Mouse (Mus musculus): ENCODE results near the gene Gm12184. TPM values are rescaled to one million over a fixed set of nuclear protein-coding genes. Genes with fewer than 3 reads are reported as not detected.
"Not testable (repeated sequence)": the region's sequence is repeated elsewhere in the genome, so short reads cannot be mapped to it uniquely, and the experiment has no call there.

Gene Gm12184
- polyA plus RNA-seq, 1 experiment from 2014 or later, result 5.2 TPM

DNA sequence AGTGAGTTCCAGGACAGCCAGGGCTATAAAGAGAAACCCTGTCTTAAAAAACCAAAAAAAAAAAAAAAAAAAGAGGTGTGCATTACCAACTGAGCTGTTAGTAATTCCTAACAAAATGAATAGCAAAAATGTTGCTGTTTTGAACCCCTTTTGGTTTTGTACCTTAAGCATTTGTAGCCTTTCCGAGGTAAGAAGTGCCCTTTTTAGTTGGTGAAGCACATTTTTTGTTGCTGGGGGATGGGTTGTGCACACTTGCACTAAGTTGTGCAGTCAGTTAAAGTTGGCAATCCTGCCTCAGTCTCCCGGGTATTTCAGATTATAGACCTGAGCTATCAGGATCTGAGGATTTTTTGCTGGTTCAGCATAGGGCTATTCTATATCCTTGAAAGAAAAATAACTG, 21.5 kb downstream of the Gm12184 start:
- H3K4me1 ChIP-seq, result peaks cover 25% of the 10 kb centered on the region
- no peak overlapping the region for H3K27ac ChIP-seq
- H3K4me2 ChIP-seq, result no peak overlapping the region
- H3K9ac ChIP-seq, result no peak overlapping the region
- H3K27me3 ChIP-seq, result no peaks in the 10 kb centered on the region
- 79% methylated on average over 2 of the region's 2 CpGs for WGBS
- H3K4me3 ChIP-seq, result no peak overlapping the region
- H3K9me3 ChIP-seq (replicated peaks), result no peaks in the 10 kb centered on the region
- H3K36me3 ChIP-seq (ENCODE audit: poor library complexity, severe bottlenecking), result peaks cover 85% of the 10 kb centered on the region
- ATAC-seq, result no peak

GRCm38 (mm10) chr11:48803988-48804387, 22.5 kb downstream of the Gm12184 start:
- no peak for ATAC-seq
- no peak overlapping the region for H3K4me3 ChIP-seq
- no peaks in the 10 kb centered on the region for H3K9me3 ChIP-seq (replicated peaks)
- H3K4me2 ChIP-seq, result no peak overlapping the region
- H3K4me1 ChIP-seq, result peaks cover 28% of the 10 kb centered on the region
- H3K27me3 ChIP-seq, result no peaks in the 10 kb centered on the region
- H3K27ac ChIP-seq, result no peak overlapping the region
- 91% methylated on average over 2 of the region's 2 CpGs for WGBS
- H3K36me3 ChIP-seq (ENCODE audit: poor library complexity, severe bottlenecking), result peaks cover 75% of the 10 kb centered on the region
- no peak overlapping the region for H3K9ac ChIP-seq

DNA sequence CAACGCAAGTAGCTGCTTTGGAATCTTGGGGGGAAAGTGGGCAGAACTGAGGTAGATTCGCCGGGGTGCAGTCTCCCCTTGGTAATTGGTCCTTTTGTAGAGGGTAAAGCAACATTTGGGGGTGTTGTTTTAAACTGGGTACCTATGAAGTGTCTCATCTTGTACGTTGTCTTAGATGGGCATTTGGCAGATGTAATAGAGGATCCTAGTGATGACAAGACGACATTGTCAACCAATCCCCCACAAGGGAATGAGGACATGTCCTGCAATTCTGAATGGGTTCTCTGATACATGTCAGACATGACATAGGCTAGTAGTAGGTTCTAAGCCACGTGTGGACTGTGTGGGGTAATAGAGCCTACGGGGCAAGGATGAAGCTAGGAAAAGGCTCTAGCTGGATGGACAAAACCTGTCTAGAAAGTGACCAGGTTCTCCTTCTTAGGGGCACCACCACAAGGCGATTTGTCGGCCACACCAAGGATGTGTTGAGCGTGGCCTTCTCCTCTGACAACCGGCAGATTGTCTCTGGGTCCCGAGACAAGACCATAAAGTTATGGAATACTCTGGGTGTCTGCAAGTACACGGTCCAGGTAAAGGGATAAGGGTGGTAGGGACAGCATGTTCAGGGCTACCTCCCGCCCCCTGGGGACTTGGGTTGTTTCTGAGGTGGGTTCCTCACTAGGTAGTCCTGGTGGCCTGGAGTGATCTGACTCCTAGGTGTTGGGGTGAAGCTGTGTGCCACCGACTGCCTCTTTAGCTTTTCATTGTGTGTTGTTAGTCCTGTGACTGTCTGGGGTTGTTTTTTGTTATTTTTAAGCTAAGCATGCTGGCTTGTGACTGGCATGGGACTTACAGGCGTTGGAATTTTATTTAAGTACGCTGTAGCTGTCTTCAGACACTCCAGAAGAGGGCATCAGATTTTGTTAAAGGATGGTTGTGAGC, 24.4 kb downstream of the Gm12184 start:
- peaks cover 57% of the 10 kb centered on the region for H3K36me3 ChIP-seq (ENCODE audit: poor library complexity, severe bottlenecking)
- peaks cover 40% of the 10 kb centered on the region for H3K4me1 ChIP-seq
- H3K9me3 ChIP-seq (replicated peaks), result no peaks in the 10 kb centered on the region
- ATAC-seq, result no peak
- no peak overlapping the region for H3K27ac ChIP-seq
- H3K9ac ChIP-seq, result peak overlapping the region; percentile 95
- H3K27me3 ChIP-seq, result no peaks in the 10 kb centered on the region
- H3K4me3 ChIP-seq, result peak overlapping the region; percentile 88
- WGBS, result 81% methylated on average over 17 of the region's 17 CpGs
- peak overlapping the region; percentile 84 for H3K4me2 ChIP-seq

- Histone ChIP-seq H3K4me1 (peaks cover 40% of the 10 kb centered on the region), H3K27ac (peak within 1 kb of the TSS; percentile 92), H3K36me3 (ENCODE audit: poor library complexity, severe bottlenecking) (peaks cover 37% of the 10 kb centered on the region), H3K4me3 (peak within 1 kb of the TSS; percentile 88), H3K9me3 (replicated peaks) (no peaks in the 10 kb centered on the region), H3K4me2 (peak within 1 kb of the TSS; percentile 84), H3K9ac (peak within 1 kb of the TSS; percentile 95), H3K27me3 (no peaks in the 10 kb centered on the region)
- peak; percentile 94 for ATAC-seq
- WGBS, result under 1% methylated on average over 47 of the region's 47 CpGs
These were observed 26.3 kb downstream of the Gm12184 start, which contains the start of gene Rack1 for GRCm38 (mm10) chr11:48799921-48800701. Gene Rack1 (plus strand): TSS chr11:48800332.

DNA sequence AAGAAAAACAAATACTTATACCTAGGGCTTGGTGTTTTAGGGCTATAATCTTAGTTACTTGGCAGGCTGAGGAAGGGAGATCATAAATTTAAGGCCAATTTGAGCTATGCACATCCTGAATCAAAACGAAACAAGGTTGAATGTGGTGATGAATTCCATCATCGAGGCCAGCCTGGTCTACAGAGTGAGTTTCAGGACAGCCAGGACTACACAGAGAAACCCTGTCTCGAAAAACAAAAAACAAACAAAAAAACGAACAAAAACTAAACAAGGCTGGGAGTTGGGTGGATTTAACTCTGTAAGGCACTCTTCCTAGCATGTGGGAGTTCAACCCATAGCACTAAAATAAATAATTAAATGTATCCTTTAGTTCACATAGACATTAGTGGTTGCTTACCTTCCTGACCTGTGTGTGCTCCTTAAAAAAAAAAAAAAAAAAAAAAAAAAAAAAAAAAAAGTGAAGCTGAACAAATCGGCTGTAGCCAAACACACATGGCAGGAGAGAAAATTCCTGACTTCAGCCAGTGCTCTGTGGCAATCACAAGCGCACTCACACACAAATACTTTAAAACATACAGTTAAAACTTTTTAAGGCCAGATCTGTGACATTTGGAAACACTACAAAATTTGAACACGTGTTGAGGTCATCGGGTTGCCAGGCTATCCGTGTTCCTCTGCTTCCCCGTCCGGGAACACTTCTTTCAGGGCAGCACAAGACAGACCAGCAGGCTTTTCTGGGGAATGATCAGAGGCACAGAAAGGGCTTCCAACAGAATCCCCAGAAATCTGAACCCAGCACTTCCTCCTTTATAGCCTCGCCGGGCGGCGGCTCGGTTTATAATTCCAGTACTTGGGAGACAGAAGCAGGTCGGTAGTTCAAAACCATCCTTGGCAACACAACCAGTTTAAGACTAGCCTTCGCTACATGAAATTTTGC, 27.2 kb downstream of the Gm12184 start:
- Histone ChIP-seq H3K36me3 (ENCODE audit: poor library complexity, severe bottlenecking) (peaks cover 28% of the 10 kb centered on the region), H3K4me1 (peaks cover 40% of the 10 kb centered on the region), H3K27ac (peak overlapping the region; percentile 92), H3K9ac (peak overlapping the region; percentile 95), H3K4me2 (peak overlapping the region; percentile 84), H3K9me3 (replicated peaks) (no peaks in the 10 kb centered on the region), H3K27me3 (no peaks in the 10 kb centered on the region), H3K4me3 (peak overlapping the region; percentile 88)
- ATAC-seq, result peak; percentile 25
- WGBS, result 11% methylated on average over 18 of the region's 18 CpGs

GRCm38 (mm10) chr11:48798308-48798707, 28.1 kb downstream of the Gm12184 start:
- Histone ChIP-seq H3K4me3 (0 out of 2 replicates have a peak overlapping the region, but pooled peaks have one; percentile 88), H3K9me3 (replicated peaks) (no peaks in the 10 kb centered on the region), H3K9ac (peak overlapping the region; percentile 95), H3K27me3 (no peaks in the 10 kb centered on the region), H3K36me3 (ENCODE audit: poor library complexity, severe bottlenecking) (peaks cover 19% of the 10 kb centered on the region), H3K4me1 (peaks cover 40% of the 10 kb centered on the region), H3K4me2 (peak overlapping the region; percentile 84), H3K27ac (no peak overlapping the region)
- ATAC-seq, result no peak
- 83% methylated on average over 7 of the region's 7 CpGs for WGBS

DNA sequence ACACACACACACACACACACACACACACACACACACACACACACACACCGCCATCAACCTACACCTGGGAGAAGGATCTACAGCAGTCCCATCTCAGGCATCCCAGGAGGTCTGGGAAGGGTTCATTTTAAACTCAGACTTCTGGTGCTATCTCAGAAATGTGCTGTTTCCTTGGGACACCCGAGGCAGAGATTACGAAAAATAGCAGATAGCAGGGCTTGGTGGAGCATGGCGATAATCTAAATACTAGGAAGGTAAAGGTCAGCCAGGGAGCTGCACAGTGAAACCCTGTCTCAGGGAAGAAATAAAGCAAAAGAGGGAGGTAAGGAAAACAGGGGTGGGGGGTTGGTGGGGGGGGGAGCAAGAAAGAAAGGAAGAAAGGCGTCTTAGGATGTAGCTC, 29.2 kb downstream of the Gm12184 start:
- H3K4me1 ChIP-seq, result peaks cover 30% of the 10 kb centered on the region
- WGBS, result 87% methylated on average over 5 of the region's 5 CpGs

GRCm38 (mm10) chr11:48796290-48796689, 30.2 kb downstream of the Gm12184 start:
- Histone ChIP-seq H3K27me3 (no peaks in the 10 kb centered on the region), H3K4me2 (no peak overlapping the region), H3K4me1 (peaks cover 20% of the 10 kb centered on the region), H3K9ac (no peak overlapping the region), H3K4me3 (no peak overlapping the region), H3K9me3 (replicated peaks) (no peaks in the 10 kb centered on the region), H3K36me3 (ENCODE audit: poor library complexity, severe bottlenecking) (no peaks in the 10 kb centered on the region), H3K27ac (no peak overlapping the region)
- ATAC-seq, result no peak
- 84% methylated on average over 4 of the region's 4 CpGs for WGBS

More for the DNA sequence above, 29.2 kb downstream of the Gm12184 start:
- Histone ChIP-seq H3K27me3 (no peaks in the 10 kb centered on the region), H3K36me3 (ENCODE audit: poor library complexity, severe bottlenecking) (peaks cover 8% of the 10 kb centered on the region), H3K9ac (no peak overlapping the region), H3K4me3 (no peak overlapping the region), H3K27ac (no peak overlapping the region), H3K9me3 (replicated peaks) (no peaks in the 10 kb centered on the region), H3K4me2 (no peak overlapping the region)
- no peak for ATAC-seq

- Histone ChIP-seq H3K9ac (no peak overlapping the region), H3K9me3 (replicated peaks) (no peaks in the 10 kb centered on the region), H3K4me1 (peaks cover 18% of the 10 kb centered on the region), H3K27me3 (no peaks in the 10 kb centered on the region), H3K27ac (no peak overlapping the region), H3K36me3 (ENCODE audit: poor library complexity, severe bottlenecking) (no peaks in the 10 kb centered on the region), H3K4me2 (no peak overlapping the region), H3K4me3 (no peak overlapping the region)
- ATAC-seq, result no peak
- 88% methylated on average over 7 of the region's 7 CpGs for WGBS
These were observed 31.2 kb downstream of the Gm12184 start for GRCm38 (mm10) chr11:48795221-48795620.

- 96% methylated on average over 3 of the region's 3 CpGs for WGBS
These were observed 33.3 kb downstream of the Gm12184 start for GRCm38 (mm10) chr11:48793184-48793583.

GRCm38 (mm10) chr11:48791894-48792293, 34.6 kb downstream of the Gm12184 start:
- not testable (repeated sequence) for H3K4me1 ChIP-seq; H3K36me3 ChIP-seq (ENCODE audit: poor library complexity, severe bottlenecking); H3K27ac ChIP-seq; H3K27me3 ChIP-seq; ATAC-seq; H3K4me2 ChIP-seq; H3K9me3 ChIP-seq (replicated peaks); H3K4me3 ChIP-seq; H3K9ac ChIP-seq
- 86% methylated on average over 9 of the region's 9 CpGs for WGBS

More at GRCm38 (mm10) chr11:48793184-48793583, 33.3 kb downstream of the Gm12184 start:
- Histone ChIP-seq H3K36me3 (ENCODE audit: poor library complexity, severe bottlenecking) (no peaks in the 10 kb centered on the region), H3K4me1 (peaks cover 7% of the 10 kb centered on the region), H3K9me3 (replicated peaks) (no peaks in the 10 kb centered on the region), H3K27me3 (no peaks in the 10 kb centered on the region), H3K9ac (no peak overlapping the region), H3K4me3 (no peak overlapping the region), H3K4me2 (no peak overlapping the region), H3K27ac (no peak overlapping the region)
- ATAC-seq, result no peak

Data from forebrain, embryonic 13.5 days (tissue).